Mouse (Mus musculus): ENCODE data around the gene Cacna1e. TPM values are rescaled to one million over a fixed set of nuclear protein-coding genes. Genes with fewer than 3 reads are reported as not detected.

The Cacna1e gene
- polyA plus RNA-seq, 2 experiments, result 0.02 to 0.03 TPM

- WGBS (ENCODE audit: insufficient replicate concordance), result 62% methylated on average over 1 of the region's 1 CpGs
- no peak for DNase-seq (ENCODE audit: low read depth in 3 of 3, low spot score in 3 of 3)
Observed at GRCm38 (mm10) chr1:154783521-154783920, 100.8 kb downstream of the Cacna1e start.

GRCm38 (mm10) chr1:154779908-154780514 is 104.3 kb downstream of the Cacna1e start:
- H3K4me1 ChIP-seq (replicated peaks; ENCODE audit: control insufficient read depth in 2 of 2, insufficient read depth in 2 of 2, low read length in 1 of 2), result no peaks in the 10 kb centered on the region
- TF ChIP-seq EP300 (IDR thresholded peaks at IDR 0.05; ENCODE audit: low read depth) (no peak), CTCF (IDR thresholded peaks at IDR 0.05; ENCODE audit: low read depth) (no peak)
- DNase-seq (ENCODE audit: low read depth in 3 of 3, low spot score in 3 of 3), result no peak
- no peaks in the 10 kb centered on the region for H3K9me3 ChIP-seq (ENCODE audit: control insufficient read depth, low read length)
- no peak for ATAC-seq (ENCODE audit: insufficient read depth)
- 59% methylated on average over 11 of the region's 11 CpGs for WGBS (ENCODE audit: insufficient replicate concordance)
- no peak overlapping the region for H3K27ac ChIP-seq
- H3K4me3 ChIP-seq (ENCODE audit: insufficient read depth in 1 of 2, low read depth in 2 of 2, low read length in 2 of 2), result no peak overlapping the region
- no peak overlapping the region for H3K4me2 ChIP-seq (ENCODE audit: low read depth)
- H3K36me3 ChIP-seq (replicated peaks; ENCODE audit: control insufficient read depth, insufficient read depth, low read depth), result no peaks in the 10 kb centered on the region
- H3K27me3 ChIP-seq (ENCODE audit: control insufficient read depth, insufficient read depth, low read length), result no peaks in the 10 kb centered on the region
- no peak overlapping the region for H3K9ac ChIP-seq (replicated peaks)

More at GRCm38 (mm10) chr1:154783521-154783920, 100.8 kb downstream of the Cacna1e start:
- no peak overlapping the region for H3K4me3 ChIP-seq (ENCODE audit: insufficient read depth in 1 of 2, low read depth in 2 of 2, low read length in 2 of 2)
- no peak for ATAC-seq (ENCODE audit: insufficient read depth)
- H3K4me2 ChIP-seq (ENCODE audit: low read depth), result no peak overlapping the region
- H3K9me3 ChIP-seq (ENCODE audit: control insufficient read depth, low read length), result no peaks in the 10 kb centered on the region
- TF ChIP-seq CTCF (IDR thresholded peaks at IDR 0.05; ENCODE audit: low read depth) (no peak), EP300 (IDR thresholded peaks at IDR 0.05; ENCODE audit: low read depth) (no peak)
- H3K36me3 ChIP-seq (replicated peaks; ENCODE audit: control insufficient read depth, insufficient read depth, low read depth), result no peaks in the 10 kb centered on the region
- no peaks in the 10 kb centered on the region for H3K27me3 ChIP-seq (ENCODE audit: control insufficient read depth, insufficient read depth, low read length)
- no peaks in the 10 kb centered on the region; a peak in 1 of 4 replicates for H3K4me1 ChIP-seq (replicated peaks; ENCODE audit: control insufficient read depth in 2 of 2, insufficient read depth in 2 of 2, low read length in 1 of 2)
- H3K27ac ChIP-seq, result no peak overlapping the region
- H3K9ac ChIP-seq (replicated peaks), result no peak overlapping the region

GRCm38 (mm10) chr1:154776344-154776743 is 108.0 kb downstream of the Cacna1e start:
- no peaks in the 10 kb centered on the region for H3K27me3 ChIP-seq (ENCODE audit: control insufficient read depth, insufficient read depth, low read length)
- TF ChIP-seq EP300 (IDR thresholded peaks at IDR 0.05; ENCODE audit: low read depth) (no peak), CTCF (IDR thresholded peaks at IDR 0.05; ENCODE audit: low read depth) (no peak)
- WGBS (ENCODE audit: insufficient replicate concordance), result 54% methylated on average over 4 of the region's 4 CpGs
- no peak for ATAC-seq (ENCODE audit: insufficient read depth)
- no peaks in the 10 kb centered on the region for H3K4me1 ChIP-seq (replicated peaks; ENCODE audit: control insufficient read depth in 2 of 2, insufficient read depth in 2 of 2, low read length in 1 of 2)
- DNase-seq (ENCODE audit: low read depth in 3 of 3, low spot score in 3 of 3), result no peak
- no peaks in the 10 kb centered on the region for H3K36me3 ChIP-seq (replicated peaks; ENCODE audit: control insufficient read depth, insufficient read depth, low read depth)
- H3K4me2 ChIP-seq (ENCODE audit: low read depth), result no peak overlapping the region
- no peaks in the 10 kb centered on the region for H3K9me3 ChIP-seq (ENCODE audit: control insufficient read depth, low read length)
- H3K27ac ChIP-seq, result no peak overlapping the region
- no peak overlapping the region for H3K4me3 ChIP-seq (ENCODE audit: insufficient read depth in 1 of 2, low read depth in 2 of 2, low read length in 2 of 2)
- H3K9ac ChIP-seq (replicated peaks), result no peak overlapping the region

- Histone ChIP-seq H3K27ac (no peak overlapping the region), H3K4me3 (ENCODE audit: insufficient read depth in 1 of 2, low read depth in 2 of 2, low read length in 2 of 2) (no peak overlapping the region), H3K9ac (replicated peaks) (no peak overlapping the region), H3K9me3 (ENCODE audit: control insufficient read depth, low read length) (no peaks in the 10 kb centered on the region), H3K4me1 (replicated peaks; ENCODE audit: control insufficient read depth in 2 of 2, insufficient read depth in 2 of 2, low read length in 1 of 2) (no peaks in the 10 kb centered on the region), H3K27me3 (ENCODE audit: control insufficient read depth, insufficient read depth, low read length) (no peaks in the 10 kb centered on the region), H3K36me3 (replicated peaks; ENCODE audit: control insufficient read depth, insufficient read depth, low read depth) (no peaks in the 10 kb centered on the region), H3K4me2 (ENCODE audit: low read depth) (no peak overlapping the region)
- no peak for TF ChIP-seq CTCF (IDR thresholded peaks at IDR 0.05; ENCODE audit: low read depth)
- no peak for TF ChIP-seq EP300 (IDR thresholded peaks at IDR 0.05; ENCODE audit: low read depth)
- 69% methylated on average over 3 of the region's 3 CpGs for WGBS (ENCODE audit: insufficient replicate concordance)
- DNase-seq (ENCODE audit: low read depth in 3 of 3, low spot score in 3 of 3) (no peak), ATAC-seq (ENCODE audit: insufficient read depth) (no peak)
Observed at GRCm38 (mm10) chr1:154774468-154774867, 109.8 kb downstream of the Cacna1e start.

GRCm38 (mm10) chr1:154771111-154771510 is 113.2 kb downstream of the Cacna1e start:
- Histone ChIP-seq H3K36me3 (replicated peaks; ENCODE audit: control insufficient read depth, insufficient read depth, low read depth) (no peaks in the 10 kb centered on the region), H3K27ac (no peak overlapping the region), H3K9ac (replicated peaks) (no peak overlapping the region), H3K4me3 (ENCODE audit: insufficient read depth in 1 of 2, low read depth in 2 of 2, low read length in 2 of 2) (no peak overlapping the region), H3K4me2 (ENCODE audit: low read depth) (no peak overlapping the region), H3K27me3 (ENCODE audit: control insufficient read depth, insufficient read depth, low read length) (no peaks in the 10 kb centered on the region), H3K9me3 (ENCODE audit: control insufficient read depth, low read length) (no peaks in the 10 kb centered on the region), H3K4me1 (replicated peaks; ENCODE audit: control insufficient read depth in 2 of 2, insufficient read depth in 2 of 2, low read length in 1 of 2) (no peaks in the 10 kb centered on the region)
- DNase-seq (ENCODE audit: low read depth in 3 of 3, low spot score in 3 of 3), result no peak
- no peak for ATAC-seq (ENCODE audit: insufficient read depth)
- TF ChIP-seq CTCF (IDR thresholded peaks at IDR 0.05; ENCODE audit: low read depth) (no peak), EP300 (IDR thresholded peaks at IDR 0.05; ENCODE audit: low read depth) (no peak)

Data from liver, embryonic 14.5 days (tissue).